Mouse (Mus musculus) T-helper 2 cell (primary cell): ENCODE measurements around the gene Col4a3bp.

ENCODE experiments used
- in situ Hi-C: fragments of 300-600 bp; cut with MboI, MseI; formaldehyde crosslinking; loops from one replicate; pipeline ENCODE4 v1.15.1; 2025; ENCODE audit warnings: high pct_unique_total_duplicates

Gene Col4a3bp

GRCm38 (mm10) chr13:96644168-96644567 is 101.8 kb downstream of the Col4a3bp start:
- in situ Hi-C loops: no loop called here

- in situ Hi-C loops: no loop called here
Observed at GRCm38 (mm10) chr13:96645822-96646221, 103.4 kb downstream of the Col4a3bp start.

DNA sequence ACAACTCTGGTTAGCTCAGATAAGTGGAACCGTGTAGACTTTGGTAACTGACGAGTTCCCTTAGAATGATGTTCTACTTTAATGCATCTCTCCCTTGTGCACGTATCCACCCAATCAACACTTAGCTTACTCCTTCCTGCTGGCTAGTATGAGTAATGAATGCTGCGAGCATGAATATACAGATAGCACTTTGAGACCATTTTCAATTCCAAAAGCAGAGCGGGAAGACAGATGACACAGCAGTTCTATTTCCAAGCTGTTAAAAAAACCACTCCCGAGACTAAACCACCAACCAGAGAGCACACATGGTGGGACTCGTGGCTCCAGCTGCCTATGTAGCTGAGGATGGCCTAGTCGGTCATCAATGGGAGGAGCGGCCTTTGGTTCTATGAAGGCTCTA is 110.6 kb downstream of the Col4a3bp start:
- in situ Hi-C loops: loop anchor here (25.0 kb wide), 1 partner anchor 1291 kb away; no protein-coding TSS in a partner anchor

- in situ Hi-C loops: loop anchor here (25.0 kb wide), 1 partner anchor 1294 kb away; no protein-coding TSS in a partner anchor
Observed at GRCm38 (mm10) chr13:96656673-96657072, 114.3 kb downstream of the Col4a3bp start.

DNA sequence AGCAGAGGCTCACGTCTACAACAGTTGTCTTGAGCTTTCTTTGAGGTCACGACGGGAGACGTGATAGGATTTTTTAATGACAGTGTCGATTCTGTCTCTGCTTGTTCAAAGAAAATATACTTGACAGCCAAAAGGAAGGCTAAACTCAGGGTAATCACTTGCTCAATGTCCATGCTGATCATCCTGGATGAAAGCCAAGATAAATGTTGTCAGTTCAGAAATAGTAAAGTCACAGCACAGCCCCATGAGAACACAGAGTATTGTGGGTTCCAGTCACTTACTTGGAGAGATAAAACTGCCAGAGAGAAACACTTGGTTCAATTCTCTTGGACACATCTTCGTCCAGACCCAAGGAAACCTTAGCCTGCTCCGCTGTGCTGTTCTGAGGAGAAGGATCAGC is 116.5 kb downstream of the Col4a3bp start:
- in situ Hi-C loops: loop anchor here (25.0 kb wide), 1 partner anchor 1297 kb away; no protein-coding TSS in a partner anchor

DNA sequence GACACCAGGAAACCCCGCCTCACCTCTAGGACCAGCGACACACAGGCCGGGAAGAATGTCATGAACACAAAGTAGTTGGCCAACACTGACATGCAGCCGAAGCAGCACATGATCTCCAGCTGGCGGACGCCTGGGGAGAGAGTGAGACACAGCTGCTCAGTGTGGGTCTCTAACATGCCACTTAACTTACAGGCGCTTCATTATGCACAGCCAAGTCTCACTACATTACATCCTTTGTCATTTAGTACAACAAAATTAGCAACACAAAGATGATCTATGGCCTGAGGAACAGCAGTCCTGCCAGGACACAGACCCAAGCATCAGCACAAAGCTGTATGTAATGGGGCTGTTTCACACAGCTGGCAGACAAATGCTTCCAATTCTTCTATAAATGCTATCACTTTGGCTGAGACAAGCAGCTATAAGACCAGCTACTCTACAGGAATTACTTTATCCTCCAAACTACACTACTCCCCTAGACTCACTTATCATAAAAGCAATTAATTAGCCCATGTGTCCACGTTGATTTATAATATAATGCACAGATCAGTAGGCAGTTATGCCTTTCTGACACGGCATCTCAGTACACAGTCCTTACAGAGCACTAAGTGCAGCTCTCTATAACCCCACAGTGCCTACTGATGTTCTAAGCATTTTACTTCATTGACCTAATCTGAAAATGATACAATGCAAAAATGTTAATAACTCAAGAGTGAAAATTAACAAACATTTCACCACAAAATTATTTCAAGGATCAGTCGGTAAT is 117.9 kb downstream of the Col4a3bp start:
- in situ Hi-C loops: loop anchor here (5.0 to 25.0 kb wide), 2 partner anchors 63 to 1298 kb away; no protein-coding TSS in a partner anchor

GRCm38 (mm10) chr13:96663120-96663519 is 120.7 kb downstream of the Col4a3bp start:
- in situ Hi-C loops: loop anchor here (5.0 to 25.0 kb wide), 2 partner anchors 66 to 1301 kb away; no protein-coding TSS in a partner anchor

GRCm38 (mm10) chr13:96664419-96664974 is 122.1 kb downstream of the Col4a3bp start:
- in situ Hi-C loops: loop anchor here (5.0 to 25.0 kb wide), 2 partner anchors 67 to 1302 kb away; no protein-coding TSS in a partner anchor

- in situ Hi-C loops: loop anchor here (25.0 kb wide), 1 partner anchor 1308 kb away; no protein-coding TSS in a partner anchor
Observed at GRCm38 (mm10) chr13:96670019-96670405, 127.6 kb downstream of the Col4a3bp start.

DNA sequence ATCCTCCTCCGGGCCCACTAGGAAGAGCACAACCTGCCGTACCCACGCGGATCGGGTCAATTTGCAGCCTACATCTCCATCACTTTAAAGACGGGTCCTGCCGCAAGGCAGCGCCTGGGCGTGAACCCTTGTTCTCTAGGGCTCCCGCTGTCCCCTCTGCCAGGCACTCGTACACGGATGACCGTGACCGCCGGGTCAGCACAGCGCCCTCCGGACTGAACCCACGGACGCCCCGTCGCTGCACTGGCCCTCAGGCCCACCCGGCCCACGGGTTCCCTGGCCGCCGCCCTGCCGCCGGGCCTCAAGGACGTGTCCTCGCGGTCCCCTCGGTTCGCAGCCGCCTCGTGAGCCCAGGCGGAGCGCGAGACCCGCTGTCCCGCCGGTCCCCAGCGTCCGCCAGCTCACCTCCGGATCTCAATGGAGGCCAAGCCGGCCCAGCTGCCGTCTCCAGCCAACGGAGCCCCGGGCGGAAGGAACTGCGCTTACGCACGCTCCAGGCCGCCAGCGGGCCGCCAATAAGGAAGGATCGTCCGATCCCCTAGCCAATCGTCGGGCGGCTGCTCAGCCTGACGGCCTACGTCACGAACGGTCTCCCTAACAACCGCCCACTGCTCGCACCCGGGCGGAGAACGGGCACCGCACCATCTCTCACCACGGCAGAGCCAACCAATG is 128.1 kb downstream of the Col4a3bp start, which contains the start of gene Hmgcr:
TSS of gene Hmgcr (minus strand) at position 531 of the 672 bp plus-strand sequence.
- in situ Hi-C loops: loop anchor here (25.0 kb wide), 1 partner anchor 1308 kb away; no protein-coding TSS in a partner anchor

DNA sequence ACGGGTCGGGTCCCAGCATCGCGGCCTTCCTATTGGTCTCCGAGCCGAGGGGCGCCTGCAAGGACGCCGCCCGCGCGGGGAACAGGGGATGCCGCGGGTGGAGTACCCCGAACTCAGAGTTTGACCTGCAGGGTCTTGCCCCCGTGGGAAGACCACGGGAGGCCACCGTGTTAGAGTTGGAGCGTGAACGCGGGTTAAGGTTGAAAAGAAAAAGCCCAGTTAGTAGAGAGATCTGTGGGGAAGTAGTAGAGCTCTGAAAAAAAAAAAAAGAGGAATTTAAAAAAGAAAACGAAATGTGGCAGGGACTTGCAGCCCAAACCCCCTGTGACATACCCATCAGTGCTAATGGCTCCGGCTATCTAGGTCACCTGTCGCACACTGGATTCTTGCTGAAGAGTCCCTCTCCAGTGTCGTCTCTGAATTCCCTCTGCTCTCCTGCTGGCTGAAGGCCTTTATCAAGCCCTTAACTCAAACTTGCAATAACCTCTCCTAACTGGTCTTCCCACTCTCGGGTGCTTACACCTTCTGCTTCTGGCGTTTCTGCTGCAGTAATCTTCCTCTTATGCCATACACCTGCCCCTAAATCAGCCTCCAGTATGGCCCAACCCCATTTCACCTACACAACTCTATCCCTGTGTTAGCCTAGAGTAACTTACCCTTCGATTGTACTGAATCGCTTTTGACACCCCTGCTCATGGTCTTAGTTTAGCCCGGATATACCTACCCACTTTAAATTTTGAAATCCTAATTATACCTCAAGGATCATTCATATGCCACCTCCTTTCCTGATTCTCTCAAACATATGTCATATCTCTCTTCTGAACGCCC is 128.9 kb downstream of the Col4a3bp start:
- in situ Hi-C loops: loop anchor here (25.0 kb wide), 1 partner anchor 1309 kb away; no protein-coding TSS in a partner anchor

GRCm38 (mm10) chr13:96671906-96672234 is 129.5 kb downstream of the Col4a3bp start:
- in situ Hi-C loops: loop anchor here (25.0 kb wide), 1 partner anchor 1310 kb away; no protein-coding TSS in a partner anchor

- in situ Hi-C loops: loop anchor here (25.0 kb wide), 1 partner anchor 1310 kb away; no protein-coding TSS in a partner anchor
Observed at GRCm38 (mm10) chr13:96672276-96672675, 129.9 kb downstream of the Col4a3bp start.

GRCm38 (mm10) chr13:96673817-96674216 is 131.4 kb downstream of the Col4a3bp start:
- in situ Hi-C loops: loop anchor here (25.0 kb wide), 1 partner anchor 1312 kb away; no protein-coding TSS in a partner anchor

- in situ Hi-C loops: no loop called here
Observed at GRCm38 (mm10) chr13:96675756-96676155, 133.3 kb downstream of the Col4a3bp start.

GRCm38 (mm10) chr13:96677071-96677470 is 134.7 kb downstream of the Col4a3bp start:
- in situ Hi-C loops: no loop called here

DNA sequence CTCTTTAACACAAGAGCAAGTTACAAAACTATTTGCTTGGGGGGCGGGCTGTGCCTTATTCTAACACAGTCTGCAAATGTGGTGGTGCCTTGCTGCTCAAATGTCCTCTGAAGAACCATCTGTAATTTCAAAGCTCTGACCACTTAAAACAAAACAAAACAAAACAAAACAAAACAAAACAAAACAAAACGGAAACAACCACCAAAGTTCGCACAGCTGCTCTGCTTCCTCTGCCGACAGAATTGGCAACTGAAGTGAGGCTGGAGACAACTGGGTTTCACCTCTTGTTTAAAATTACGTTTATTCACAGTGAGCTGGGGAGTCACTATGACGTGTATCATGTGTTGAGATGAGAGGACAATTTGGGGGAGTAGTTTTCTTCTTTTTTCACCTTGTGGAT is 136.2 kb downstream of the Col4a3bp start:
- in situ Hi-C loops: no loop called here

GRCm38 (mm10) chr13:96680163-96681087 is 138.0 kb downstream of the Col4a3bp start:
- in situ Hi-C loops: no loop called here

GRCm38 (mm10) chr13:96681088-96681620 is 138.7 kb downstream of the Col4a3bp start:
- in situ Hi-C loops: no loop called here
